Mouse (Mus musculus) B cell, adult (primary cell): ENCODE results near the gene Syf2. TPM values are rescaled to one million over a fixed set of nuclear protein-coding genes. Genes with fewer than 3 reads are reported as not detected.

Experiments
- total RNA-seq: library from RNA; stranded (reverse); gene quantifications from 4 replicates; pipeline ENCODE4 v1.2.4, GENCODE M21; 2023; ENCODE audit not compliant: inconsistent age

Syf2 gene
- total RNA-seq, result 211 to 232 TPM (median 219 TPM) in 4 replicates

GRCm38 (mm10) chr4:134930684-134931481 lies at the start of gene Syf2:
Syf2 (plus strand) TSS chr4:134930898.

GRCm38 (mm10) chr4:134914864-134915209 lies 15.9 kb upstream of the Syf2 start, which contains the start of gene Tmem50a:
Tmem50a (minus strand) TSS chr4:134915024.

GRCm38 (mm10) chr4:134923258-134924018 lies 7.3 kb upstream of the Syf2 start, which contains the start of gene Rsrp1:
Rsrp1 (plus strand) TSS chr4:134923592.

Other genes starting within 250 kb of the Syf2 start
- 6.2 to 7.3 TPM (median 7.0 TPM) in 4 replicates for gene Man1c1, start 226.6 kb upstream of the Syf2 start, total RNA-seq
- 12.1 to 15.8 TPM (median 13.9 TPM) in 4 replicates for gene Ldlrap1, start 162.9 kb upstream of the Syf2 start, total RNA-seq
- 49.3 to 57.1 TPM (median 53.0 TPM) in 4 replicates for gene Maco1, start 77.6 kb upstream of the Syf2 start, total RNA-seq
- not detected in 4 replicates for gene Rhd, start 66.4 kb upstream of the Syf2 start, total RNA-seq
- gene Tmem50a, start 15.9 kb upstream of the Syf2 start, total RNA-seq, result 112 to 123 TPM (median 121 TPM) in 4 replicates
- 267 to 312 TPM (median 292 TPM) in 4 replicates for gene Rsrp1, start 7.3 kb upstream of the Syf2 start, total RNA-seq
- 88.7 to 98.6 TPM (median 91.7 TPM) in 4 replicates for gene Runx3, start 189.8 kb downstream of the Syf2 start, total RNA-seq